Mouse (Mus musculus) R1 (cell line): Measurements from ENCODE around the gene Nup35.

ENCODE experiments used
- DNase-seq: peaks from one replicate; pipeline ENCODE4 v3.0.0-alpha.2; 2018; ENCODE audit warnings: low read depth, low spot score

Nup35 gene

GRCm38 (mm10) chr2:80616854-80617737, at the start of gene Nup35, which contains the start of gene Dusp19:
Gene Nup35 (plus strand): TSS chr2:80617236.
Gene Dusp19 (plus strand): TSS chr2:80617045.
- peak; percentile 95 for DNase-seq

GRCm38 (mm10) chr2:80567411-80567810, 49.6 kb upstream of the Nup35 start:
- no peak for DNase-seq

- no peak for DNase-seq
These were observed 46.4 kb upstream of the Nup35 start for GRCm38 (mm10) chr2:80570656-80571055.

GRCm38 (mm10) chr2:80577286-80577685, 39.8 kb upstream of the Nup35 start:
- no peak for DNase-seq

GRCm38 (mm10) chr2:80579253-80579891, 37.7 kb upstream of the Nup35 start:
- DNase-seq, result no peak

GRCm38 (mm10) chr2:80580311-80580961, 36.6 kb upstream of the Nup35 start:
- DNase-seq, result peak; percentile 49

GRCm38 (mm10) chr2:80581043-80581711, 35.9 kb upstream of the Nup35 start, which contains the start of gene Nckap1:
Gene Nckap1 (minus strand): TSS chr2:80581380.
- DNase-seq, result peak; percentile 71

- no peak for DNase-seq
These were observed 34.7 kb upstream of the Nup35 start for GRCm38 (mm10) chr2:80582356-80582755.

GRCm38 (mm10) chr2:80594215-80594918, 22.7 kb upstream of the Nup35 start:
- no peak for DNase-seq

GRCm38 (mm10) chr2:80596960-80597359, 20.1 kb upstream of the Nup35 start:
- no peak for DNase-seq

GRCm38 (mm10) chr2:80599850-80600249, 17.2 kb upstream of the Nup35 start:
- no peak for DNase-seq

GRCm38 (mm10) chr2:80600611-80601010, 16.4 kb upstream of the Nup35 start:
- no peak for DNase-seq

GRCm38 (mm10) chr2:80602756-80603155, 14.3 kb upstream of the Nup35 start:
- peak; percentile 51 for DNase-seq

- DNase-seq, result peak; percentile 22
These were observed 13.1 kb upstream of the Nup35 start for GRCm38 (mm10) chr2:80603771-80604426.

- DNase-seq, result no peak
These were observed 4.8 kb upstream of the Nup35 start for GRCm38 (mm10) chr2:80612286-80612685.

GRCm38 (mm10) chr2:80612796-80613195, 4.2 kb upstream of the Nup35 start:
- no peak for DNase-seq

- DNase-seq, result no peak
These were observed 2.0 kb downstream of the Nup35 start for GRCm38 (mm10) chr2:80618991-80619390.

GRCm38 (mm10) chr2:80621921-80622320, 4.9 kb downstream of the Nup35 start:
- no peak for DNase-seq

- DNase-seq, result no peak
These were observed 7.5 kb downstream of the Nup35 start for GRCm38 (mm10) chr2:80624523-80624922.

GRCm38 (mm10) chr2:80632336-80633026, 15.4 kb downstream of the Nup35 start:
- peak; percentile 37 for DNase-seq
